Mouse (Mus musculus) neutrophil, adult 5-6 weeks (primary cell): ENCODE results near the gene Tmem151a. TPM values are rescaled to one million over a fixed set of nuclear protein-coding genes. Genes with fewer than 3 reads are reported as not detected.

Experiments used
- ATAC-seq: fragments of 151-379, 151-347 bp; 2 replicates; pipeline ENCODE4 v1.8.0; 2017; ENCODE audit warnings: mild to moderate bottlenecking, moderate TSS enrichment; ENCODE audit not compliant: insufficient number of reproducible peaks, poor library complexity, low FRiP score, severe bottlenecking; ENCODE audit errors: extremely low read depth
- total RNA-seq: library from RNA; stranded (forward); fragments of 200-1000 nt; gene quantifications from 2 replicates; pipeline ENCODE4 v1.2.3, GENCODE M21; 2017

Gene Tmem151a
- total RNA-seq, 1 experiment from 2014 or later: not detected

GRCm38 (mm10) chr19:5051515-5051914 lies 33.8 kb downstream of the Tmem151a start:
- ATAC-seq: no peak

GRCm38 (mm10) chr19:5051031-5051430 lies 34.3 kb downstream of the Tmem151a start:
- ATAC-seq: no peak

GRCm38 (mm10) chr19:5050047-5050905 lies 35.1 kb downstream of the Tmem151a start, which contains the start of gene Rin1:
Rin1 (plus strand) TSS chr19:5050481.
- ATAC-seq: no peak

- no peak for ATAC-seq
These were observed 36.0 kb downstream of the Tmem151a start for GRCm38 (mm10) chr19:5049325-5049724.

- no peak for ATAC-seq
These were observed 36.9 kb downstream of the Tmem151a start for GRCm38 (mm10) chr19:5048138-5049056.

- ATAC-seq: no peak
These were observed 39.8 kb downstream of the Tmem151a start for GRCm38 (mm10) chr19:5045531-5045930.

GRCm38 (mm10) chr19:5041588-5041987 lies 43.7 kb downstream of the Tmem151a start:
- no peak for ATAC-seq

- peak; percentile 76 for ATAC-seq
These were observed 44.3 kb downstream of the Tmem151a start, which contains the start of gene Brms1 for GRCm38 (mm10) chr19:5040862-5041523. Brms1 (plus strand) TSS chr19:5041354.

GRCm38 (mm10) chr19:5039301-5040114 lies 45.8 kb downstream of the Tmem151a start:
- ATAC-seq: no peak

- ATAC-seq: peak; percentile 77
These were observed 46.6 kb downstream of the Tmem151a start, which contains the start of the genes B4gat1 and AC124502.3 for GRCm38 (mm10) chr19:5038709-5039156. B4gat1 (plus strand) TSS chr19:5038826. AC124502.3 (plus strand) TSS chr19:5038891.

GRCm38 (mm10) chr19:5037678-5038571 lies 47.4 kb downstream of the Tmem151a start:
- ATAC-seq: no peak

GRCm38 (mm10) chr19:5036577-5036976 lies 48.8 kb downstream of the Tmem151a start:
- ATAC-seq: no peak

GRCm38 (mm10) chr19:5032686-5033085 lies 52.6 kb downstream of the Tmem151a start:
- ATAC-seq: no peak

- ATAC-seq: no peak
These were observed 59.2 kb downstream of the Tmem151a start for GRCm38 (mm10) chr19:5026111-5026510.

- peak; percentile 93 for ATAC-seq
These were observed 61.5 kb downstream of the Tmem151a start, which contains the start of gene Slc29a2 for GRCm38 (mm10) chr19:5023621-5024479. Slc29a2 (plus strand) TSS chr19:5023860.

- ATAC-seq: no peak
These were observed 63.9 kb downstream of the Tmem151a start for GRCm38 (mm10) chr19:5021416-5021815.
